Mouse (Mus musculus) heart, adult 18-20 months (tissue): ENCODE results near the gene Eogt. TPM values are rescaled to one million over a fixed set of nuclear protein-coding genes. Genes with fewer than 3 reads are reported as not detected.

ENCODE experiments used
- DNase-seq, 2 experiments: peaks; one replicate each; pipeline ENCODE4 v3.0.0; 2021 to 2022; ENCODE audit warnings: mixed read lengths in 1 of 2
- long read RNA-seq, 2 experiments: library from polyadenylated mRNA; stranded (forward); transcript quantifications; one replicate each; pipeline ENCODE4 v2.0.0; 2021
- total RNA-seq, 2 experiments: library from RNA; stranded (reverse); gene quantifications; 2 replicates each; pipeline ENCODE4 v1.2.3; 2021

Gene Eogt
- 10 to 100 TPM; 12.8 TPM for total RNA-seq
- long read RNA-seq, experiment 1, full-length matches to known transcripts = 4 of 5 reads
- long read RNA-seq, experiment 1, partial matches to known transcripts = 0 of 5 reads
- long read RNA-seq, experiment 1, other reads (novel, unspliced or antisense) = 1 of 5 reads
- long read RNA-seq, experiment 2, full-length matches to known transcripts = 1 of 2 reads
- long read RNA-seq, experiment 2, partial matches to known transcripts = 0 of 2 reads
- long read RNA-seq, experiment 2, other reads (novel, unspliced or antisense) = 1 of 2 reads

DNA sequence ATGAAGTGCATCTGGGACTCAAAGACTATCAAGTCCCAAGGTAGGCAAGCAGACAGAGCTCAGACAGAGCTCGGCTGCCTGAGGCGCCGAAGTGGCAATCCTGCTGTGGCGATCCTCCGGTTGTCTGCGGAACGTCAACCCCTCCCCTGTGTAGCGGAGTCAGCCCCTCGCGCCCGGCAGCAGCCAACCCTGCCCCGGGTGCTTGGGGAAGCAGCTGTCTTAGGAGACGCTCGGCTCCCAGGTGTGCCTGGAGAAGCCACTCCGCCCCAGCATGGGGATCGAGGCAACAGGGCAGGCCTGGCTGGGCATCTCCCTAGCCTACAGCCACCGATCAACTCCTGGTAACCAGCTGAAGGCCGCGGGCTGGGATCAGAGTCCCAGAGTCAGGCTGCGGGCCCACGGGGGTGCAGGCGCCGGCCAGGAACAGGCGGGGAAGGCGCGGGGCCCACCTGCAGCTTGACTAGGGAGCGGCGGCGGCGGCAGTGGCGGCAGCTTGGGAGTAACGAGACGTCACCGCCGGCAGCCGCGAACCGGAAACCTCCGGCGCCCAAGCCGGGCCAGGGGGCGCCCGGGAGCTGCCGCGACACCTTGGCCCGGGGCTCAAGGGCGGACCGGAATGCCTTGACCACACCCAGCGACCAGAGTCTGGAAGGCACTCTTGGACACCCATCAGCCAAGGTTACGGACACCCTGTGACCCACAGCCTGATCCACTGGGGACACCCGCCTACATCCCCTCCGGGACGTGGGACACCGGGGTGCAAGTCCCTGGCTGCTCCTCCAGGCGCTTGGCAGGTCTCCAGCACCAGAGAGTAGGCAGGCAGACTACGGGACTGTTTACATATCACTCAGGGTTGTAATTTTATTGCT, at the start of gene Eogt:
Gene Eogt (minus strand): TSS at position 800 of the 869 bp plus-strand sequence.
- DNase-seq = peak; percentile 87 to 92

DNA sequence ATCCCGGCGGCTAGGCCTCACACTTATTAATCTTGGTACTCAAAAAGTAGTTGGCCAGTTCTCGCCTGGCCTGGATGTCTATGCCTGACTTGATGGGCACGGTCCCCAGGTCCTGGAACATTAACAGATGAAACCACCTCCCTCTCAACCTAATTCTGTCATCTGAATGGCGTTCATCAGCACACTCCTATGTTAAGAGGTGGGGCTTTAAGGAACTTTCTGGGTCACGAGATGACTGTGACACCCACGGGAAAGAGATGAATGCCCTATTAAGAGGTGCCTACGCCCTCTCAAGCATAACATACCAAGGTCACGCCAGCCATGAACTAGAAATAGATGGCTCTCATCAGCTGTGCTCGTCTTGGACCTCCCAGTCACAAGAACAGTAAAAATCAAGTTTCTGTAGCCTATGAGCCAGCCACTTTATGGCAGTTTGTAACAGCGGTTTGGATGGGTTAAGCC, 30.4 kb upstream of the Eogt start:
- DNase-seq = no peak

DNA sequence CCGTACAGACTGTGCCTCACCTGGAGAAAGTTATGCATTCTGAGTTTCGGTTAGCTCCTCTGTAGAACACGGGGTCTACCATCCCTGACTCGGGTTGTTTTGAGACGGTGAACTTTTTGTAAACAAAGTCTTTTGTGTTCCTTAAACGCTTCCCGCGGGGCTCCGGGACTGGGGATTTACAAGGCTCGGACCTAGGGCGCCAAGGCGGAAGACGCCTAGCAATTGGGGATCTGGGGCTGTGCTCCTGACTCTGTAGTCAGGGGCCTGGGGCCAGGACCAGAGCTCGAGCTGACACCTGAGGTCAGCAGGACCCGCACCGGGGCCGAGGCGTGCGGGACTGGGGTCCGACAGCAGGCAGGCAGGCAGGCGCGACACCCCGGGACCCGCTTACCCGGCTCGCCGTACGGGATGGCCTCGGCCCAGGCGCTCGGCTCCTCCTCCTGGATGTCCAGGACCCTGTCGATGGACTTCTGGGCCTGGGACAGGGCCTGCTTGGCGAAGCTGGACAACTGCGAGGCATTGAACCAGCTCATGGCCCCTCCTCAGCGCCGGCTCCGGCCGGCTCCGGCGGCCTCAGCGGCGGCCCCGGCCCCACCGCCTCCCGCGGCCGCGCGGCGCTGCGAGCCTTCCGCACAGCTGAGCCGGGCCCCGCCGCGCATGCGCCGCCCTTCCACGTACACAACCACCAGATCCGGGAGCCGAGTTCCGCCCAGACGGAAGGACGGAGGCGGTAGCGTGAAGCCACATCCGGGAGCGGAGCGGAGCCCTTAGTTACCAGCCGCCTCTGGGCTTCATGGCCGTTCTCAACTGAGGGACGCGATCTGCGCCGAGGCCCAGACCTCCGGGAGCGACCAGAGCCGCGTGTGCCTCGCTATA, 29.7 kb upstream of the Eogt start, which contains the start of gene Tmf1:
Gene Tmf1 (minus strand): TSS at position 632 of the 876 bp plus-strand sequence.
- peak; percentile 95 to 98 for DNase-seq

DNA sequence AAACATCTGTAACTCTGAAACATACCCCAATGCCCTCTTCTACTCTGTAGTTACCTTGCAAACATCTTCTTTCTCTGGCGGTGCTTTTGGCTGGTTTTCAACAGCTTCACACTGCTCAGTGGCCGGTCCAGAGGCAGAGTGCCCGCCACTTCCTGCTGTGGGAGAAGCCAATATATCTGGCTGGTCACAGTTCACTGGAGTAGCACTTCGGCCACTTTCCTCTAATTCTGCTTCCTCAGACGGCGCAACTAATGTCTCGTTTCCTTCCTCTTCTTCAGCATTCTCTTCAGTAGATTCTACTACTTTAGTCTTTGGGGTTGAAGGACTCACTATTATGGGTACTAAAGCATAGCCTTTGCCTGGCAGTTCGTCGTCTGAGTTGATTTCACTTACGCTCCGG, 26.7 kb upstream of the Eogt start:
- peak in 1 of 2 experiments; percentile 28 for DNase-seq

DNA sequence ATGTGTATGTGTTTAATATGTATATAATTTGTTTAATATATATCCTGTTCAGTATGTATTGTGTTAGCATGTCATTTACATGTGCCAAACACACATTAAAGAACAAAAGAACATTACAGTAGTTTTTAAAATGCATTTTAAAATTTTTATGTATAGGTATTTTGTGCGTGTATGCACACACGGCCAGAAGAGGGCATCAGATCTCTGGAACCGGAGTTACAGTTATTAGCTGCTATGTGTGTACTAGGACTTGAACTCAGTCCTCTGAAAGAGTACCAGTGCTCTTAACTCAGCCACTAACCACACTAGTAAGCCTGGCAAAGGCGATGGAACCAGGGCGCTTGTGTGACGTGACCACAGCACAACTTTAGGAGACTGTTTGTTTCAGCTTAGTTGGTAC, 1.2 kb upstream of the Eogt start:
- no peak for DNase-seq

DNA sequence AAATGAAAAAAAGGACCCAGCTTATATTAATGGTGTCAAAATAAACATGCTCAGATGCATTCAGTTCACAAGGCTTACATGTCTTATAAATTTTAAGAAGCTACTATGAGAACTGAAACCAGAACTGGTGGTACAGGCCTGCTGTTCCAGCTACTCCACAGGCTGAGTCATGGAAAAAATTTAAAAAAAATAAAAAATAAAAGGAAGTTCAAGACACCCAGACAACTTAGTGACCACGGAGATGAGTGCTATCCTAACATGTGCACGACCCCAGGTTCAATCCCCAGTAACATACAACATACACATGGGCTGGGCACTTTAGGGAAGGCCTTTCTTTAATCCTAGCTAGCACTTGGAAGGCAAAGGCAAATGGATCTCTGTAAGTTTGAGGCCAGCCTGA, 739 bp upstream of the Eogt start:
- no peak for DNase-seq

DNA sequence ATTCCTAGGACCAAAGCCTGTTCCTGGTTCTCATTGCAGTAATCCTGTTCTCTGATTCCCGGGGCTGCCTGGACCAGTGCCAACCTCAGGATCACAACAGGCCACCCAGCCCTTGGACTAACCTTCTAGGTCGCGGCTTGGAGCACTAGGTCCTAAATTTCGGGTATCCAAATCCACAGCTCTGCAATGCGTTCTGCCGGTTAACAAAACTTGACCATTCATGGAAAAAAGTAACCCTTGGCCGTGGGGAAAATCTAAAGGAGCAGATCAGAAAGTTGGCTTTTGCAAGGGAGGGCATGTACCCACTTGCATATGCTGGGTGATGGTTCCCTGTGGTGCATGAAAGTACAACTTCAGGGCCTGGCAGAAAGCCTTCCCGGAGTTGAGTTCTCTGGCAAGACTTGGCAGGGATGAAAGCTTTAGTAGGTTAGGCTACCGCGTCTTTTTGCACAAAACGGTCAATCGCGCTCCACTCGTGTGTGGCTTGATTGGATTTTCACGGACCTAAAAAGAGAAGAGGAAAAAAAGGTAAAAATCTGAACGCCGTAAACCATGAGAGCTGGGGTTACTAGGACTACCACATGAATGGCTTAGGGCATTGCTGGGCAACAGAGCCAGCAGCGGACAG, 1.1 kb downstream of the Eogt start:
- peak; percentile 48 to 68 for DNase-seq

DNA sequence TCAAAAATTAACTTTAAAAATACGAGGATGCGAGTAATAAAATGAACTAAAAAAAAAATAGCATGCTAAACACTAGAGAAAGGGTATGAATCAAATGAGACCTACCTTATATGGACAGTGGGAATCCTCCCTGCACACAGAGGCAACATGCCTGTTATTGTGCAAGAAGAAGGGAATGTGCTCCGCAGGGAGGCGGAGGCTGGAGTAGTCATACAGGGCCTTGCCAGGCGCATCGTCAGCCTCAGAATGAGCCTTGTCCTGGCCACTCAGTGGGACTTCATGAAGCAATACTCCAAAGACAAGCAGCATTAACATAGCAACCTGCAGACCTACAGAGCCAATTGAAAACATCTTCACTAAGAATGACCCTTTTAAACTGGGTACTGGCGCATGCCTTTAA, 3.8 kb downstream of the Eogt start:
- peak; percentile 75 to 88 for DNase-seq

DNA sequence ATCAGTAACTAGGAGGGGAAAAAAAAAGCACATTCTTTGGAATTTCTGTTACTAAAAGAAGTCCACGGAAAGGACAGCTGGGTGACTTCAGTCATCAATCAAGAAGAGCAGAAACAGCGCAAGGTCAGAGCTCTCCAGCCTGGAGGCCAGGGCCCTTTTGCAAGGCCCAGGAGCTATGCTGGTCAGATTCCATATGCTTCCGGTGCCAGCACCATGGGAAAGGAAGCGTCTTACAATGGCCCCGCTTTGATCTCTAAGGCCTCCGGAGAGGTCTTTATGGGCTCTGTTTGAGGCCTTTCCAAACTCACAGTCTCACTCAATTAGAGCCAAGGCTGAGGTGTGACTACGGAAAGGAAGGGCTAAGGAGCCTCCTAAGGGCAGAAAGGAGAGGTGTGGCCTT, 4.6 kb downstream of the Eogt start:
- peak; percentile 38 to 58 for DNase-seq

DNA sequence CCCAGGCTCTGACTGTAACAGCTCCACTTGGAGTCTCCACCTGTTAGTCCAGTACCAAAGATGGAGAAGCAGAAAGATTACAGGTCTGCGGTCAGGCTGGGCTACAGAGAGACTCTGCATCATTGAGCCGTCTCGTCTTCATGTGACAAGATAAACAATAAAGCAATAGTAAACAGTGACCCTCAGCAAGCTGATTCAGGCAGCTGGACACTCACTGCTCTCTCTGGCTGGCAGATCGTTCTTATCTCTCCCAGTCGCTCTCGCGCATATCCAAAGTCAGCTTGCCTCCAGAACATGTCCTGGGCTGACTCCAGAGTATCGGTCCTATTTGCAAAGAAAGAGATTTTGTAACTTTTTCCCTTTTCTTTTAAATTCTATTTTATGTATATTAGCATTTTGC, 6.4 kb downstream of the Eogt start:
- no peak for DNase-seq

DNA sequence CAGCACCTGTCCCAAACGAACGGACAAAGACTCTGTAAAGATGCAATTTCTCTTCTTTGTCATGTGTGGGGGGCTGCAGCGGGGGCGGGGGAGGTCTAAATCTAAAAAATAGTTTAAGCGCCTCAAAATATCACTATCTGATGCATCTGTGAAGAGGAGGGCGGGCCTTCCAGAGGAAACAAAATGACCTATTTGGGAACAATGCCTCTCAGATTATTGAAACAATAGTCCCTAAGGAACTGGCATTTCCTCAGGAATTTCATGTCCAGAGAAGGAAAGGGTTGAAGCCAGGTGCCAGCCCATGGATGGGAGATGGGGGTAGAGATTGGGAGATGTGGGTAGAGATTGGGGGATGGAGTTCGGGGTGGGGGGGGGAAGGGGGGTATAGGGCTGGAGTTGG, 7.2 kb downstream of the Eogt start:
- DNase-seq = no peak

DNA sequence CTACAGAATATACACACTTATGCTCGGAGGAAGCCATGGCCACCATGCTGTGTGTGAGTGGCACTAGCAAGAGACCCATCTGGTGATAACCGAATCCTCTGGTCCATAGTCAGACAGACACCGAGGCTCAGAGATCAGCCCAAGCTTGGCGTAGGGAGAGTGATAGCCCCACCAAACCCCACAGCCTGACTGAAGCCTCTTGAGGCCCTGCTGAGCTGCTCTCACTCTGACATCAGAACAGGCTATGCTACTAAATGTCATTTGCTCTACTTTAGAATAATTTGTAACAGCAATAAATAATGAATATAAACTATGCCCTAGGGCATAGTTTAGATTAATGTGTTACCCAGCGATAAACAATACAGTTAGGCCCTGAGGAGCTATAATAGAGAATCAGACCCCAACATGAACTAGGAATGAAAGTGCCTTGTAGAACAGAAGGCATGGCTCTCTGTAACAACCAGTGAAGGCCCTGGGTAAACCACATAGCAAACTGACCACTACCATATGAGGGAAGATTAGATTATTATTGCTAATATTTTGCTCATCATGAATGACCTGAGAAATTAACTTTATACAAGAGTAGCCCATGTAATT, 16.2 kb downstream of the Eogt start:
- no peak for DNase-seq

DNA sequence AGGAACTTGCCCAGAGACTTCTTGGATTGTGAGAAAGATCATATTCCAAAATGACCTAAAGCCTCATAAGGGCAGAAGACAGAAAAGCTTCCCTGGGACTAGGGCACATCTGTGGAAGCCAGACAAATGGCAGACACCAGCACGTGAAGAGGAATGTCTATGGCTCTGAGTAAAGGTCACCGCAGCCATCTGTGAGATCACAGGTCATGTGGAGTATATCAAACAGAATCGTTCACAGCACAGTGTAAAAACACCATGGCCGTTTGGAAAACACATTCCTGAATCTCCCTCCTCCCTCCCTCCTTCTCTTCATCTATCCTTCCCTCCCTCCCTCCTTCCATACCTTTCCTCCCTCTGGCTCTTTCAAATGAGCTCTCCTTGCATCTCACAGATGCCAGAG, 17.2 kb downstream of the Eogt start:
- no peak for DNase-seq

DNA sequence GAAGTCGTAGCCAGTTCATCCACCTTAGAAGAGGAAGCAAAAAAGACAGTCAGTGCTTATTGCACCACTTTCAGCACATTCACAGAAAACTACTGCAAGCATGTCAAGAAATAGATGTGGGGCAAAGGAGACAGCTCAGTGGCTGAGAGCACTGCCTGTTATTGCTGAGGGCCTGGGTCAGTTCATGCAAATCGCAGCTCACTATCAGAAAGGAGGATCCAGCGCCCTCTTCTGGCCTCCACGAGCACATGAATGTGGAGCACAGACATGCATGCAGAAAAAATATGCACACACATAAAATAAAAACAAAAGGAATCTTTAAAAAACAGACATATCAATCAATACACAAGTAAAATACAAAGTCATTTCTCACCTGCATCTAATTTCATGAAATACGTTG, 18.0 kb downstream of the Eogt start:
- DNase-seq = no peak

DNA sequence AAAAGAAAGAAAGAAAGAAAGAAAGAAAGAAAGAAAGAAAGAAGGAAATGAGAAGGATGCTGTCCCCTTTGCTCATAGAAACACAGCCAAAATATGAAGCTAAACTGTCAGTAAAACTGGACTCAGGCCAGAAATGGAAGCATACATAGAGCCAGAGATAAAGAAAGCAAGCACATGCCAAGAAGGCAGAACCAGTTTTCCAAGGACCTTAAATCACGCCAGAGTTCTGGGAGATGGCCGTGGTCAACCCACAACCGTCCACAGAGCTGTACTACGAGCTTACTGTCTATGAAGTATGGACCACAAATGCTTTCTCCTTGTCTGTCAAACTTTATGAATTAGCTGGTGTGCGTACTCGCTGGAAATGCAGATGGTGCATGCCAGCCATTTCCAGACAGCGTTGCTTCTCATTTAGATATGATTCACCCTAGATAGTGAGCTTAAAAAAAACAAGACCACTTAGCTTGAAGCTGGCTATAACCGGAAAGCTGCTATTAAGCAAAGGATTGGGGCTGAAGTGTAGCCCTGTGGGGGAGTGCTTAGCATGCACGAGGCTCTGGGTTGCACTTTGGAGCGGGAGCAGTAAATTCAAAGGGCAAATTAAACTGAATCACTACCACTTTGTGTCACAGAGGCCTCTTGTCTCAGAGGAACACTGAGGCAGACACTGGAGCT, 24.5 kb downstream of the Eogt start:
- no peak for DNase-seq

DNA sequence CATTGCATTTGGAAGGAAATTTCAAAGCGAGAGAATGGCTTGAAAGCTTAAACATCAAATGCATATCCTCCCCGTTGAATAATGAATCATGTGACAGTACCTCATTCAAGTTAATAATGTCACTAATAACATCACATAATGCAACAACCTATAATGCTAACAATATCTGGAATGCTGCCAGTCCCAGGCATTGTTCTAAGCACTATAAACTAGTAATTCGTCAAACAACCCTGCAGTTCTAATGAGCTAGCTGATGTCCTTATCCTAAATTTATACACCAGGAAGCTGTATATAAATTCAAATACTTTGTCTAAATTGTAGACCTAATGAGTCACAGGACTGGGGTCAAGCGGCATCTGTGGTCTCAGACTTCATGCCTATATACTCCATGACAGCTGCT, 28.1 kb downstream of the Eogt start:
- DNase-seq = no peak

DNA sequence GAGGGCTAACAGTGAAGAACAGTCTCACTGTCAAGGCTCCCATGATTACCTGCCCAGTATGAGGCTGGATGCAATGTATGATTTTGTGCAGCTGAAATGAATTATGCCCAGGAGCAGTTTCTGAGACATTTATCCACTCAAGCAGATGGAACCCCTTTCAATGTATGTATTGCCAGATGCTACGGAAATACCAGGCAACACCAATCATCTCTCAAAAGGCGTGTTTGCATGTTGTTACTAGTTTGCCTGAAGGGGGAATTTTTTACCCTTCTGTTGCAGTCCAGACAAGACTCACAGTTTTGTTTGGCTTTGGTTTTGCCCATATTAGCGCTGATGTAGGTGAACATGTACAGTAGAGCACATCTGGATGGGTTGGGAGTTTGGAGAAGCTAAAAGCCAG, 30.7 kb downstream of the Eogt start:
- DNase-seq = no peak

DNA sequence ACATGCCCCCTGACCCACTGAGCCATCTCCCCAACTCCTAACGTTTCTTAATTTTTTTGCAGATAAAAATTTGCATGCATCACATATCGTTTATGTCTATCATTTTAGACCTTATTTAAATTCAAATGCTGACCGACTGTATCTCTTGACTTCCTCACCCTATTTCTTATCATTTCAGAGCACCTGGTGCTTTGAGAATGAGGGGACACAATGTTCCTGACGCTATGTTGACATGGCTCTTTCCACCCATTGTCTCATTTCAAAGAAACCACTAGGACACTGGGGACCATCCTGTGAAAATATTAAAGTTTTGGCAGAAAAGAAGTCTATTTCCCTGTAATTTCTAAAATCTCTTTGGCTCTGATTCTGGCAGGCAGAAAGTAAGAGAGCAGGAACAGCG, 32.1 kb downstream of the Eogt start:
- no peak for DNase-seq

DNA sequence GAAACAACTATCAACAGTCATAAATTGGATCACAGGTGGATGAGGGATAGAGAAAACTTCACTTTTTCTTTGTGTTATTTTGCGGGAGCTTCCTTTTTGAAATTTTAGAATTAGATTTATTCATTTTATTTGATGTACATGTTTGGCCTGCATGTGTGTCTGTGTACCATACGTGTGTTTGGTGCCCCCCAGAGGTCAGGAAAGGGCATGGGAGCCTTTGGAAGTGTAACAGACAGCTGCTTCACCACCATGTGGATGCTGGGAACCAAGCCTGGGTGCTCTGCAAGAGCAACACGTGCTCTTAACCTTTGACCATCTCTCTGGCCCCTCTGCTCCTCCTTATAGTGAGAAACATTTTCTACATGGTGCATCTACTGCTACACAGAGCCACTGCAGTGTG, 34.2 kb downstream of the Eogt start:
- DNase-seq = no peak

DNA sequence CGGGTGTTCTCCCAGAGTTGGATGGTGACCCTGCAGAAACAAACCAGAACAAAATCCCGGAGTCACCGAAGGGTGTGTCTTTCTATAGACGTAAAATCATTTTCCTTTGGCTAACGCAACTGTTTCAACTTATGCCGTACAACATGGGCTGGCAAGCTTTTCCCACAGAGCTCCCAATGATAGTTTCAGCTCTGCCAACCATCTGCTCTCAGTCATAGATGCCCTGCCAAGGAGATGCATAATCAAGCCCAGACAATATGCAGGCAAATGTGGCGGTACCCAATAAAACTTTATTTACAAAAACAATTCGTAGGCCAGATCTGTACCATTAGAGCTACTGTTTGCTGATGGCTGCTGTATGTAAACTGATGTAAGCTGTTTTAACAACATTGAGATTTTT, 36.8 kb downstream of the Eogt start:
- DNase-seq = no peak

DNA sequence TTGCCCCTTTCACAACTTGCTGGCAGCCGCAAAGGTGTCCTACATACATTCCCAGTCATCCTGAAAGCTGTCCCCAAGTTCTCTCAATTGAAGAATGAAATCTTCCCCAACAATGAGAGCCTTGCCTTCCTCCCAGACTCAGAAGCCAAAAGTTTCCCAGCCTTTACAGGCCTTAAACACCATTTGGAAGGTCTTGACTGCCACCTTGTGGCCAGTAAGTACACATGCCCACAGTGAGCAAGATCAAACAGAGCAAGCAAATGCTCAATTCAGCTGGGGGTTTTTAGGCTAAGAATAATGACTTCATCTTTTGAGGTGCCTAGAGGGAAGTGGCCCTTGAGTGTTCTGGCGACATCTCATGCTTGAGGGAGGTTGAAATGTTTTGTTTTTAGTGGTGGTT, 42.2 kb downstream of the Eogt start:
- DNase-seq = peak; percentile 25 to 52
